Mouse (Mus musculus) limb, embryonic 14.5 days (tissue): ENCODE results near the gene Cd101. TPM values are rescaled to one million over a fixed set of nuclear protein-coding genes. Genes with fewer than 3 reads are reported as not detected.

Experiments used
- ATAC-seq: fragments of 200-750 bp; cut with Nextera tagmentation; 2 replicates; pipeline ENCODE4 v1.8.0; 2017; ENCODE audit warnings: low read depth, moderate number of reproducible peaks, moderate TSS enrichment; ENCODE audit not compliant: low FRiP score
- DNase-seq: peaks from one replicate; pipeline ENCODE4 v3.0.0-alpha.2; 2015; ENCODE audit warnings: low spot score
- H3K27ac ChIP-seq: fragments of 300-500 bp; sonication (generic); replicated peaks from 2 replicates; pipeline ENCODE4 v1.5.1; 2014; ENCODE audit warnings: low read depth, mild to moderate bottlenecking, low read length, moderate library complexity, mixed read lengths
- H3K27me3 ChIP-seq: fragments of 300-500 bp; sonication (generic); 2 replicates; pipeline ENCODE4 v1.6.1; 2014; ENCODE audit warnings: low read length, mixed read lengths; ENCODE audit not compliant: control insufficient read depth, insufficient read depth
- H3K36me3 ChIP-seq: fragments of 300-500 bp; sonication (generic); 2 replicates; pipeline ENCODE4 v1.6.1; 2014; ENCODE audit warnings: mild to moderate bottlenecking, low read length, moderate library complexity, mixed read lengths; ENCODE audit not compliant: control insufficient read depth, insufficient read depth
- H3K4me1 ChIP-seq: fragments of 300-500 bp; sonication (generic); 2 replicates; pipeline ENCODE4 v1.6.1; 2014; ENCODE audit warnings: antibody characterized with exemption, low read length, mixed read lengths; ENCODE audit not compliant: control insufficient read depth, insufficient read depth
- H3K4me2 ChIP-seq: fragments of 300-500 bp; sonication (generic); replicated peaks from 2 replicates; pipeline ENCODE4 v1.6.1; 2014; ENCODE audit warnings: low read depth, mild to moderate bottlenecking, low read length, moderate library complexity; ENCODE audit not compliant: severe bottlenecking
- H3K4me3 ChIP-seq: fragments of 300-500 bp; sonication (generic); replicated peaks from 2 replicates; pipeline ENCODE4 v1.5.1; 2014; ENCODE audit warnings: low read length
- H3K9ac ChIP-seq: fragments of 300-500 bp; sonication (generic); 2 replicates; pipeline ENCODE4 v1.6.1; 2014; ENCODE audit warnings: mild to moderate bottlenecking, low read depth, low read length, moderate library complexity; ENCODE audit not compliant: severe bottlenecking
- H3K9me3 ChIP-seq: fragments of 300-500 bp; sonication (generic); 2 replicates; pipeline ENCODE4 v1.6.1; 2016; ENCODE audit warnings: low read length; ENCODE audit not compliant: control insufficient read depth
- POLR2A ChIP-seq: fragments of 200-500 bp; IDR thresholded peaks from 2 replicates; pipeline ENCODE4 v1.8.0; 2012; ENCODE audit warnings: inconsistent platforms, mild to moderate bottlenecking, moderate library complexity, borderline replicate concordance; ENCODE audit not compliant: insufficient read depth, insufficient read length; ENCODE audit errors: extremely low read depth
- WGBS: fragments of 180-500 bp; shearing (Covaris S2); extraction: QIAGEN DNeasy Blood & Tissue Kit; methylation state at CpG from one replicate; pipeline ENCODE4 v1.1.7; 2014; 5-methylcytosine and 5-hydroxymethylcytosine counted together
- polyA plus RNA-seq, 2 experiments: library from polyadenylated mRNA; depleted of rRNA in 1 of 2; stranded (reverse) in 1 of 2; unstranded in 1 of 2; fragments of >200 nt; fragmentation: Nextera tagmentation in 1 of 2; extraction: Ambion mirVana in 1 of 2; gene quantifications; 2 replicates each; pipeline versions ENCODE4 v1.2.1 to v1.2.3; 2012 to 2014

Cd101 gene
- polyA plus RNA-seq, 2 experiments = 0.14 to 0.19 TPM

DNA sequence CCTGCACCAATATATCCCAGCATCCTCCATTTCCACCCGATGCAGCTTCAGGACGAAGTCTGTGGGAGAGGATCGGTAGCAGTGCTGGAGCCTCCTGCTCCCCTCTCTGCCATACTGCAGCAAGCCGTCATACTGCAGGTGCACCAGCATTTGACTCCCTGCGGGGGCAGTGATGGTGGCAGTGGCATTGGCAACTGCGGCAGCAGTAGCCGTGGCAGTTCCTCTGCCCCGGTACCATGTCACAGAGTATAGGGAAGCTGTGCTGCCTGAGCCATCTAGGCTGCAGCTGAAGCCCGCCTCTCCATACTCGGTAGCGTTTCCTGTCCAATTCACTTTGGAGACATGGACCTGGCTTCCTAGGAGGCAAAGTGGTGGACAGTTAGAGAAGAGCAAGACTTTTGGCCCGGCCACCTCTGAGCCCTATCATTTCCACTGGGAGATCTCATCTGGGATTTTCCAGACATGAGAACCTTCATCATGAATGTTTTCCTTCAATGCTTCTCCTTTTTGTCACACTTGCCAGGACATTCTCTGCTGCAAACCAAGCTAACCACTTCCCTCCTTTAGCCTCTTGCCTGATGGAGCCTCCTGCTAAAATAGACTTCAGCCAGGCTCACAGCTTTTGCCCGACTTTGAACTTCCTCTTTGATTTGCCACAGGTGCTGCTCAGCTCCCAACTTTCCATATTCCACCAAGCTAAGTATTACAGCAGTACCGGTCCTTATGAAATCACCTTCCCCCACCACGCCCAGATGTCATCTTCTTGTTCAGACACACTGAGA lies 25.6 kb downstream of the Cd101 start:
- no peak for ATAC-seq
- DNase-seq = no peak
- peaks cover 10% of the 10 kb centered on the region; the same call in 1 of the 2 replicates for H3K4me1 ChIP-seq
- H3K9ac ChIP-seq = no peak overlapping the region
- no peaks in the 10 kb centered on the region for H3K9me3 ChIP-seq
- 80% methylated on average over 15 of the region's 15 CpGs for WGBS
- H3K36me3 ChIP-seq = no peaks in the 10 kb centered on the region
- no peak overlapping the region for H3K4me2 ChIP-seq
- no peak for TF ChIP-seq POLR2A
- no peak overlapping the region for H3K27ac ChIP-seq
- no peak overlapping the region for H3K4me3 ChIP-seq
- no peaks in the 10 kb centered on the region for H3K27me3 ChIP-seq

DNA sequence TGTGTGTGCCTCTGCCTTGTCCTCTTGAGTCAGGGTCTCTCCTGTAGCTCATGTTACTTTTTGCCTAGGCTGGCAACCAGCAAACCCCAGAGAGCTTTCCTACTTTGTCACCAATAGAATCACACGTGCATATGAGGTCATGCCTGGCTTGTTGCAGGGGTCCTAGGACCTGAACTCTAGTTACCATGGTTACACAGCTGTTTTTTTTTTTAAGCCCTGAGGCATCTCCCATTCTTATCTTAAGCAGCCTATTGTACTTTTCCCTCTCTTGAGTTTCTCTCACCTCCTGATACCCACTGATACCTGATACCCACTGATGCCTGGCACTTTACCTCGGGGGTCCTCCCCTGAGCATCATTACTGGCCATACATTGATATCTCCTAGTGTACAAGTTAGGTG lies 29.6 kb downstream of the Cd101 start:
- WGBS = 42% methylated on average over 2 of the region's 2 CpGs
- H3K4me1 ChIP-seq = no peaks in the 10 kb centered on the region
- H3K27me3 ChIP-seq = no peaks in the 10 kb centered on the region
- no peak overlapping the region for H3K4me2 ChIP-seq
- DNase-seq = no peak
- H3K9me3 ChIP-seq = no peaks in the 10 kb centered on the region
- ATAC-seq = no peak
- no peak overlapping the region for H3K4me3 ChIP-seq
- no peak for TF ChIP-seq POLR2A
- no peaks in the 10 kb centered on the region for H3K36me3 ChIP-seq
- no peak overlapping the region for H3K9ac ChIP-seq
- H3K27ac ChIP-seq = no peak overlapping the region

DNA sequence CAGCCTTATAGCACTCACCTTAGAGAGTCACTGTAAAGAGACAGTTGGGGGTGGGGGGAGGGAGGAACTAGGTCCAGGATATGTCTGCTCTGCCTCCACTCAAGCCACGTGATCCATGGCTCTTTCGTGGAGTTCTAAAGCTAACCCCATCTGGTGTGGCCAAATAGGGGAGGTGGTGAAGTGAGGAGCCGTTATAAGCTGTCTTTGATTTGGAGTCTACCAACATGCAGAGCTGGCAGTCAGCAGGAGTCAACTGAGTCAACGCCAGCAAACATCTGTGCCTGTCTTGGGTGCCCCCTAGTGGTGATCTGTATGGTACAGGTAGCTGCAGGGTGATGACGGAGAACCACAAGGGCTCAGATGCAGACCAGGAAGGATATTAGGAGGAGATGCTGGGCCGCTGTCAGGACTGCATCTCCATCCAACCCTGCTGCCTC lies 30.4 kb downstream of the Cd101 start:
- ATAC-seq (0 out of 2 replicates have a peak, but pooled peaks have one; percentile 30), DNase-seq (peak; percentile 76)
- no peak overlapping the region for H3K4me3 ChIP-seq
- WGBS = 9% methylated on average over 6 of the region's 6 CpGs
- H3K4me2 ChIP-seq = no peak overlapping the region
- no peak overlapping the region for H3K27ac ChIP-seq
- no peaks in the 10 kb centered on the region for H3K27me3 ChIP-seq
- TF ChIP-seq POLR2A = no peak
- H3K4me1 ChIP-seq = no peaks in the 10 kb centered on the region
- H3K36me3 ChIP-seq = no peaks in the 10 kb centered on the region
- no peaks in the 10 kb centered on the region for H3K9me3 ChIP-seq
- no peak overlapping the region for H3K9ac ChIP-seq

GRCm38 (mm10) chr3:100997785-100998570 lies 31.4 kb downstream of the Cd101 start:
- ATAC-seq = no peak
- no peak for DNase-seq
- WGBS = 76% methylated on average over 10 of the region's 10 CpGs

GRCm38 (mm10) chr3:100994252-100994651 lies 35.1 kb downstream of the Cd101 start:
- 80% methylated on average over 4 of the region's 4 CpGs for whole genome bisulfite sequencing
- Histone ChIP-seq H3K4me3 (no peak overlapping the region), H3K9ac (no peak overlapping the region), H3K27me3 (no peaks in the 10 kb centered on the region), H3K4me1 (no peaks in the 10 kb centered on the region), H3K36me3 (no peaks in the 10 kb centered on the region), H3K9me3 (no peaks in the 10 kb centered on the region), H3K27ac (no peak overlapping the region), H3K4me2 (no peak overlapping the region)
- no peak for ATAC-seq
- TF ChIP-seq POLR2A = no peak
- DNase-seq = no peak

More at GRCm38 (mm10) chr3:100997785-100998570, 31.4 kb downstream of the Cd101 start:
- no peak overlapping the region for H3K9ac ChIP-seq
- no peaks in the 10 kb centered on the region for H3K27me3 ChIP-seq
- no peaks in the 10 kb centered on the region for H3K4me1 ChIP-seq
- H3K36me3 ChIP-seq = no peaks in the 10 kb centered on the region
- no peak overlapping the region for H3K4me3 ChIP-seq
- H3K9me3 ChIP-seq = no peaks in the 10 kb centered on the region
- no peak overlapping the region for H3K27ac ChIP-seq
- no peak overlapping the region for H3K4me2 ChIP-seq
- TF ChIP-seq POLR2A = no peak
